Mouse (Mus musculus): ENCODE data around the gene Shisal2a.

- TF ChIP-seq CTCF (IDR thresholded peaks at IDR 0.05) (no peak), EP300 (IDR thresholded peaks at IDR 0.05) (no peak)
These were observed 53.3 kb downstream of the Shisal2a start for GRCm38 (mm10) chr4:108329840-108330239.

Data from lung, postnatal 0 days (tissue).